Mouse (Mus musculus): ENCODE data around the gene Als2. TPM values are rescaled to one million over a fixed set of nuclear protein-coding genes. Genes with fewer than 3 reads are reported as not detected.

The Als2 gene
- polyA plus RNA-seq, 2 experiments = 3.7 to 4.1 TPM

GRCm38 (mm10) chr1:59228552-59228951, 8.5 kb downstream of the Als2 start:
- DNase-seq (ENCODE audit: low read depth in 3 of 3, low spot score in 3 of 3) (no peak), ATAC-seq (ENCODE audit: insufficient read depth) (no peak)
- no peak overlapping the region for H3K27ac ChIP-seq

GRCm38 (mm10) chr1:59222101-59222825, 14.8 kb downstream of the Als2 start:
- WGBS (ENCODE audit: insufficient replicate concordance) = 79% methylated on average over 7 of the region's 7 CpGs
- DNase-seq (ENCODE audit: low read depth in 3 of 3, low spot score in 3 of 3) (no peak), ATAC-seq (ENCODE audit: insufficient read depth) (no peak)

More at GRCm38 (mm10) chr1:59228552-59228951, 8.5 kb downstream of the Als2 start:
- Histone ChIP-seq H3K4me1 (replicated peaks; ENCODE audit: control insufficient read depth in 2 of 2, insufficient read depth in 2 of 2, low read length in 1 of 2) (no peaks in the 10 kb centered on the region; a peak in 1 of 4 replicates), H3K9ac (replicated peaks) (no peak overlapping the region), H3K27me3 (ENCODE audit: control insufficient read depth, insufficient read depth, low read length) (no peaks in the 10 kb centered on the region), H3K9me3 (ENCODE audit: control insufficient read depth, low read length) (no peaks in the 10 kb centered on the region), H3K4me3 (ENCODE audit: insufficient read depth in 1 of 2, low read depth in 2 of 2, low read length in 2 of 2) (no peak overlapping the region), H3K36me3 (replicated peaks; ENCODE audit: control insufficient read depth, insufficient read depth, low read depth) (no peaks in the 10 kb centered on the region), H3K4me2 (ENCODE audit: low read depth) (no peak overlapping the region)
- WGBS (ENCODE audit: insufficient replicate concordance) = 53% methylated on average over 7 of the region's 7 CpGs
- TF ChIP-seq CTCF (IDR thresholded peaks at IDR 0.05; ENCODE audit: low read depth) (no peak), EP300 (IDR thresholded peaks at IDR 0.05; ENCODE audit: low read depth) (no peak)

GRCm38 (mm10) chr1:59221591-59221990, 15.4 kb downstream of the Als2 start:
- no peak overlapping the region for H3K4me3 ChIP-seq (ENCODE audit: insufficient read depth in 1 of 2, low read depth in 2 of 2, low read length in 2 of 2)
- no peak overlapping the region for H3K9ac ChIP-seq (replicated peaks)
- no peak for ATAC-seq (ENCODE audit: insufficient read depth)
- TF ChIP-seq CTCF (IDR thresholded peaks at IDR 0.05; ENCODE audit: low read depth) (no peak), EP300 (IDR thresholded peaks at IDR 0.05; ENCODE audit: low read depth) (no peak)
- DNase-seq (ENCODE audit: low read depth in 3 of 3, low spot score in 3 of 3) = no peak
- H3K9me3 ChIP-seq (ENCODE audit: control insufficient read depth, low read length) = no peaks in the 10 kb centered on the region
- H3K27ac ChIP-seq = no peak overlapping the region
- no peaks in the 10 kb centered on the region for H3K4me1 ChIP-seq (replicated peaks; ENCODE audit: control insufficient read depth in 2 of 2, insufficient read depth in 2 of 2, low read length in 1 of 2)
- H3K27me3 ChIP-seq (ENCODE audit: control insufficient read depth, insufficient read depth, low read length) = no peaks in the 10 kb centered on the region
- H3K4me2 ChIP-seq (ENCODE audit: low read depth) = no peak overlapping the region
- no peaks in the 10 kb centered on the region for H3K36me3 ChIP-seq (replicated peaks; ENCODE audit: control insufficient read depth, insufficient read depth, low read depth)
- 83% methylated on average over 2 of the region's 2 CpGs for WGBS (ENCODE audit: insufficient replicate concordance)

More at GRCm38 (mm10) chr1:59222101-59222825, 14.8 kb downstream of the Als2 start:
- Histone ChIP-seq H3K9ac (replicated peaks) (no peak overlapping the region), H3K36me3 (replicated peaks; ENCODE audit: control insufficient read depth, insufficient read depth, low read depth) (no peaks in the 10 kb centered on the region), H3K27ac (no peak overlapping the region), H3K9me3 (ENCODE audit: control insufficient read depth, low read length) (no peaks in the 10 kb centered on the region), H3K4me2 (ENCODE audit: low read depth) (no peak overlapping the region), H3K27me3 (ENCODE audit: control insufficient read depth, insufficient read depth, low read length) (no peaks in the 10 kb centered on the region), H3K4me1 (replicated peaks; ENCODE audit: control insufficient read depth in 2 of 2, insufficient read depth in 2 of 2, low read length in 1 of 2) (no peaks in the 10 kb centered on the region), H3K4me3 (ENCODE audit: insufficient read depth in 1 of 2, low read depth in 2 of 2, low read length in 2 of 2) (no peak overlapping the region)
- no peak for TF ChIP-seq EP300 (IDR thresholded peaks at IDR 0.05; ENCODE audit: low read depth)
- TF ChIP-seq CTCF (IDR thresholded peaks at IDR 0.05; ENCODE audit: low read depth) = no peak

DNA sequence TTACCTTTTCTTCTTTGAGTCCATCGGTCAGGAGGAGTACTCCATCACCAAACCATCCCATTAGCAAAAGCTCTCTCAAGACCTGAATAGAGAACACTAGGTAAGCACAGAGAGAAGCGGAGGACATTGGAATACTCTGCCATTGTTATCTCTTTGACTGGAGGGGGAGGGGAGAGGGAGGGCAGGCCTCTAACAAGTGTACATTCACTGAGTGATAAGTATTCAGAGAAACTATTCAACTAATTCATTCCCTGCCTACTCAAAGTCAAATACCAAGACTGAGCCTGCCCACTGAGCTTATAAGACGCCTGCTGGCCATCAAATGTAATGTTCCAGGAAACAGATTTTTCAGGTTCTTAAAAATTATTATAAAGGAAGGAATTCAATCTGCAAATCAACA, 16.7 kb downstream of the Als2 start:
- no peak overlapping the region for H3K4me2 ChIP-seq (ENCODE audit: low read depth)
- ATAC-seq (ENCODE audit: insufficient read depth) (no peak), DNase-seq (ENCODE audit: low read depth in 3 of 3, low spot score in 3 of 3) (no peak)
- no peak overlapping the region for H3K27ac ChIP-seq
- no peak overlapping the region for H3K9ac ChIP-seq (replicated peaks)
- H3K36me3 ChIP-seq (replicated peaks; ENCODE audit: control insufficient read depth, insufficient read depth, low read depth) = no peaks in the 10 kb centered on the region
- TF ChIP-seq CTCF (IDR thresholded peaks at IDR 0.05; ENCODE audit: low read depth) = no peak
- TF ChIP-seq EP300 (IDR thresholded peaks at IDR 0.05; ENCODE audit: low read depth) = no peak
- WGBS (ENCODE audit: insufficient replicate concordance) = 60% methylated on average over 3 of the region's 3 CpGs
- H3K27me3 ChIP-seq (ENCODE audit: control insufficient read depth, insufficient read depth, low read length) = no peaks in the 10 kb centered on the region
- H3K4me1 ChIP-seq (replicated peaks; ENCODE audit: control insufficient read depth in 2 of 2, insufficient read depth in 2 of 2, low read length in 1 of 2) = no peaks in the 10 kb centered on the region
- no peaks in the 10 kb centered on the region for H3K9me3 ChIP-seq (ENCODE audit: control insufficient read depth, low read length)
- no peak overlapping the region for H3K4me3 ChIP-seq (ENCODE audit: insufficient read depth in 1 of 2, low read depth in 2 of 2, low read length in 2 of 2)

DNA sequence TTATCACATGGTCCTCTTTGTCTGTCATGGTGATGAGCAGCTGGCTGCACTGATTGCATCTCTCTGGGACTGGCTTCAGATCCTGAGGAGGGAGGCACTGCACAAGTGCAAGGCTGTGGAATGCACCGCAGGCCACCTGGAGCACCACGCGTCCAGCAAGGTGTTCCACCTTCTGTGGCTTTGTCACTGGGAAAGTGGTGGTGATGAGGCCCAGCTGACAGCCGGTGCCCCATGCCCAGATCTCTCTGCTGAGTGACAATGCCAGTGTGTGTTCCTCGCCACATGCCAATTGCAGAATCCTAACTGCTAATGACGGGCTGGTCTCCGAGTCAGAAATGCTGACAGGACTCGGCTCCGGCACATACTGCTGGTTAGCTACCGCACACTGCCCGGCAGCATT, 21.6 kb downstream of the Als2 start:
- WGBS (ENCODE audit: insufficient replicate concordance) = 88% methylated on average over 11 of the region's 11 CpGs
- no peaks in the 10 kb centered on the region for H3K36me3 ChIP-seq (replicated peaks; ENCODE audit: control insufficient read depth, insufficient read depth, low read depth)
- no peaks in the 10 kb centered on the region for H3K27me3 ChIP-seq (ENCODE audit: control insufficient read depth, insufficient read depth, low read length)
- H3K4me2 ChIP-seq (ENCODE audit: low read depth) = no peak overlapping the region
- no peaks in the 10 kb centered on the region for H3K9me3 ChIP-seq (ENCODE audit: control insufficient read depth, low read length)
- DNase-seq (ENCODE audit: low read depth in 3 of 3, low spot score in 3 of 3) (no peak), ATAC-seq (ENCODE audit: insufficient read depth) (no peak)
- TF ChIP-seq CTCF (IDR thresholded peaks at IDR 0.05; ENCODE audit: low read depth) (no peak), EP300 (IDR thresholded peaks at IDR 0.05; ENCODE audit: low read depth) (no peak)
- H3K27ac ChIP-seq = no peak overlapping the region
- no peaks in the 10 kb centered on the region; a peak in 1 of 4 replicates for H3K4me1 ChIP-seq (replicated peaks; ENCODE audit: control insufficient read depth in 2 of 2, insufficient read depth in 2 of 2, low read length in 1 of 2)
- H3K9ac ChIP-seq (replicated peaks) = no peak overlapping the region
- H3K4me3 ChIP-seq (ENCODE audit: insufficient read depth in 1 of 2, low read depth in 2 of 2, low read length in 2 of 2) = no peak overlapping the region

Data from liver, embryonic 14.5 days (tissue).